Mouse (Mus musculus): ENCODE data around the gene Lonrf2.

- TF ChIP-seq GATA1 (IDR thresholded peaks at IDR 0.05; ENCODE audit: borderline replicate concordance, low read length) = no peak
- TF ChIP-seq FLI1 (IDR thresholded peaks at IDR 0.05; ENCODE audit: low read length) = no peak
Measured at GRCm38 (mm10) chr1:38881366-38881765, 44.9 kb upstream of the Lonrf2 start.
